Mouse (Mus musculus): ENCODE measurements around the gene Thy1. TPM values are rescaled to one million over a fixed set of nuclear protein-coding genes. Genes with fewer than 3 reads are reported as not detected.

Thy1 gene
- polyA plus RNA-seq, 1 experiment, result not detected

- Histone ChIP-seq H3K36me3 (ENCODE audit: control insufficient read depth, insufficient read depth) (no peaks in the 10 kb centered on the region), H3K27me3 (ENCODE audit: control insufficient read depth, insufficient read depth, insufficient read length) (no peaks in the 10 kb centered on the region), H3ac (ENCODE audit: control insufficient read depth, insufficient read length, low read depth) (no peak overlapping the region), H3K4me3 (ENCODE audit: insufficient read depth, poor library complexity, severe bottlenecking) (no peak overlapping the region), H3K79me2 (ENCODE audit: control insufficient read depth, insufficient read depth) (no peaks in the 10 kb centered on the region), H3K79me3 (ENCODE audit: low read depth) (no peaks in the 10 kb centered on the region)
- TF ChIP-seq CEBPB (IDR thresholded peaks at IDR 0.05; ENCODE audit: low read depth), result no peak
- no peak for TF ChIP-seq FOSL1 (IDR thresholded peaks at IDR 0.05; ENCODE audit: insufficient read depth, low read length, poor library complexity, severe bottlenecking)
- TF ChIP-seq USF1 (IDR thresholded peaks at IDR 0.05; ENCODE audit: low read depth), result no peak
- TF ChIP-seq MYOG (IDR thresholded peaks at IDR 0.05; ENCODE audit: control insufficient read depth, extremely low read depth, insufficient read length), result no peak
These were observed 26.1 kb downstream of the Thy1 start for GRCm38 (mm10) chr9:44069252-44069651.

GRCm38 (mm10) chr9:44070113-44070843 lies 27.1 kb downstream of the Thy1 start:
- no peaks in the 10 kb centered on the region for H3K27me3 ChIP-seq (ENCODE audit: control insufficient read depth, insufficient read depth, insufficient read length)
- H3K79me2 ChIP-seq (ENCODE audit: control insufficient read depth, insufficient read depth), result no peaks in the 10 kb centered on the region
- H3K36me3 ChIP-seq (ENCODE audit: control insufficient read depth, insufficient read depth), result no peaks in the 10 kb centered on the region
- no peak overlapping the region for H3K4me3 ChIP-seq (ENCODE audit: insufficient read depth, poor library complexity, severe bottlenecking)
- no peak for TF ChIP-seq MYOG (IDR thresholded peaks at IDR 0.05; ENCODE audit: control insufficient read depth, extremely low read depth, insufficient read length)
- TF ChIP-seq FOSL1 (IDR thresholded peaks at IDR 0.05; ENCODE audit: insufficient read depth, low read length, poor library complexity, severe bottlenecking), result no peak
- TF ChIP-seq CEBPB (IDR thresholded peaks at IDR 0.05; ENCODE audit: low read depth), result no peak
- TF ChIP-seq CTCF (IDR thresholded peaks at IDR 0.05; ENCODE audit: control insufficient read depth, insufficient read depth, insufficient read length), result no peak
- TF ChIP-seq MYOD1 (IDR thresholded peaks at IDR 0.05; ENCODE audit: control insufficient read depth, insufficient read length, low read depth), result no peak
- no peak for TF ChIP-seq USF1 (IDR thresholded peaks at IDR 0.05; ENCODE audit: low read depth)
- TF ChIP-seq MAX (IDR thresholded peaks at IDR 0.05), result no peak
- no peaks in the 10 kb centered on the region for H3K79me3 ChIP-seq (ENCODE audit: low read depth)
- H3ac ChIP-seq (ENCODE audit: control insufficient read depth, insufficient read length, low read depth), result no peak overlapping the region

GRCm38 (mm10) chr9:44070844-44071231 lies 27.7 kb downstream of the Thy1 start:
- H3K79me2 ChIP-seq (ENCODE audit: control insufficient read depth, insufficient read depth), result no peaks in the 10 kb centered on the region
- no peak for TF ChIP-seq MYOG (IDR thresholded peaks at IDR 0.05; ENCODE audit: control insufficient read depth, extremely low read depth, insufficient read length)
- TF ChIP-seq MAX (IDR thresholded peaks at IDR 0.05), result no peak
- TF ChIP-seq CEBPB (IDR thresholded peaks at IDR 0.05; ENCODE audit: low read depth), result no peak
- TF ChIP-seq FOSL1 (IDR thresholded peaks at IDR 0.05; ENCODE audit: insufficient read depth, low read length, poor library complexity, severe bottlenecking), result no peak
- TF ChIP-seq USF1 (IDR thresholded peaks at IDR 0.05; ENCODE audit: low read depth), result no peak
- no peak for TF ChIP-seq MYOD1 (IDR thresholded peaks at IDR 0.05; ENCODE audit: control insufficient read depth, insufficient read length, low read depth)
- no peak for TF ChIP-seq CTCF (IDR thresholded peaks at IDR 0.05; ENCODE audit: control insufficient read depth, insufficient read depth, insufficient read length)
- H3K4me3 ChIP-seq (ENCODE audit: insufficient read depth, poor library complexity, severe bottlenecking), result no peak overlapping the region

GRCm38 (mm10) chr9:44071914-44072598 lies 28.9 kb downstream of the Thy1 start:
- Histone ChIP-seq H3K36me3 (ENCODE audit: control insufficient read depth, insufficient read depth) (no peaks in the 10 kb centered on the region), H3K4me3 (ENCODE audit: insufficient read depth, poor library complexity, severe bottlenecking) (no peak overlapping the region), H3K79me3 (ENCODE audit: low read depth) (no peaks in the 10 kb centered on the region), H3K27me3 (ENCODE audit: control insufficient read depth, insufficient read depth, insufficient read length) (no peaks in the 10 kb centered on the region), H3ac (ENCODE audit: control insufficient read depth, insufficient read length, low read depth) (no peak overlapping the region), H3K79me2 (ENCODE audit: control insufficient read depth, insufficient read depth) (no peaks in the 10 kb centered on the region)
- TF ChIP-seq MYOD1 (IDR thresholded peaks at IDR 0.05; ENCODE audit: control insufficient read depth, insufficient read length, low read depth) (no peak), FOSL1 (IDR thresholded peaks at IDR 0.05; ENCODE audit: insufficient read depth, low read length, poor library complexity, severe bottlenecking) (no peak), USF1 (IDR thresholded peaks at IDR 0.05; ENCODE audit: low read depth) (no peak), CTCF (IDR thresholded peaks at IDR 0.05; ENCODE audit: control insufficient read depth, insufficient read depth, insufficient read length) (no peak), CEBPB (IDR thresholded peaks at IDR 0.05; ENCODE audit: low read depth) (no peak), MYOG (IDR thresholded peaks at IDR 0.05; ENCODE audit: control insufficient read depth, extremely low read depth, insufficient read length) (no peak), MAX (IDR thresholded peaks at IDR 0.05) (no peak)

More at GRCm38 (mm10) chr9:44070844-44071231, 27.7 kb downstream of the Thy1 start:
- no peaks in the 10 kb centered on the region for H3K27me3 ChIP-seq (ENCODE audit: control insufficient read depth, insufficient read depth, insufficient read length)
- no peaks in the 10 kb centered on the region for H3K79me3 ChIP-seq (ENCODE audit: low read depth)
- no peaks in the 10 kb centered on the region for H3K36me3 ChIP-seq (ENCODE audit: control insufficient read depth, insufficient read depth)
- no peak overlapping the region for H3ac ChIP-seq (ENCODE audit: control insufficient read depth, insufficient read length, low read depth)

- no peak overlapping the region for H3K4me3 ChIP-seq (ENCODE audit: insufficient read depth, poor library complexity, severe bottlenecking)
- H3K36me3 ChIP-seq (ENCODE audit: control insufficient read depth, insufficient read depth), result no peaks in the 10 kb centered on the region
- no peaks in the 10 kb centered on the region for H3K79me2 ChIP-seq (ENCODE audit: control insufficient read depth, insufficient read depth)
- H3K79me3 ChIP-seq (ENCODE audit: low read depth), result no peaks in the 10 kb centered on the region
- no peaks in the 10 kb centered on the region for H3K27me3 ChIP-seq (ENCODE audit: control insufficient read depth, insufficient read depth, insufficient read length)
- TF ChIP-seq MAX (IDR thresholded peaks at IDR 0.05), result no peak
- no peak for TF ChIP-seq CEBPB (IDR thresholded peaks at IDR 0.05; ENCODE audit: low read depth)
- TF ChIP-seq MYOG (IDR thresholded peaks at IDR 0.05; ENCODE audit: control insufficient read depth, extremely low read depth, insufficient read length), result no peak
- no peak for TF ChIP-seq MYOD1 (IDR thresholded peaks at IDR 0.05; ENCODE audit: control insufficient read depth, insufficient read length, low read depth)
- no peak for TF ChIP-seq CTCF (IDR thresholded peaks at IDR 0.05; ENCODE audit: control insufficient read depth, insufficient read depth, insufficient read length)
- TF ChIP-seq FOSL1 (IDR thresholded peaks at IDR 0.05; ENCODE audit: insufficient read depth, low read length, poor library complexity, severe bottlenecking), result no peak
- no peak for TF ChIP-seq USF1 (IDR thresholded peaks at IDR 0.05; ENCODE audit: low read depth)
- H3ac ChIP-seq (ENCODE audit: control insufficient read depth, insufficient read length, low read depth), result no peak overlapping the region
These were observed 29.4 kb downstream of the Thy1 start for GRCm38 (mm10) chr9:44072599-44072915.
